Mouse (Mus musculus): ENCODE measurements around the gene Zfp641. TPM values are rescaled to one million over a fixed set of nuclear protein-coding genes. Genes with fewer than 3 reads are reported as not detected.

The Zfp641 gene
- polyA plus RNA-seq (2015; fragmentation: Nextera tagmentation; extraction: Ambion mirVana): 0.37 and 0.47 TPM in 2 replicates

GRCm38 (mm10) chr15:98295628-98296551 is at the start of gene Zfp641:
Gene Zfp641, minus strand, starts transcription at chr15:98296161.
- Histone ChIP-seq H3K4me1 (0 out of 2 replicates have a peak, but pooled peaks cover 7% of the 10 kb centered on the region), H3K9ac (peak within 1 kb of the TSS; percentile 74), H3K9me3 (no peaks in the 10 kb centered on the region), H3K27me3 (peaks cover 36% of the 10 kb centered on the region), H3K27ac (no peak within 1 kb of the TSS), H3K4me2 (replicated peaks) (peak within 1 kb of the TSS; percentile 91), H3K4me3 (peak within 1 kb of the TSS; percentile 57), H3K36me3 (no peaks in the 10 kb centered on the region)
- 2% methylated on average over 57 of the region's 60 CpGs for WGBS
- ATAC-seq (ENCODE audit: low FRiP score, low read depth): peak; percentile 19; the same call in 1 of the 2 replicates

GRCm38 (mm10) chr15:98340887-98341286 is 44.9 kb upstream of the Zfp641 start, which contains the start of gene Olfr284:
Gene Olfr284, minus strand, starts transcription at chr15:98340987.
- WGBS: 83% methylated on average over 8 of the region's 8 CpGs
- Histone ChIP-seq H3K4me3 (no peak within 1 kb of the TSS), H3K4me1 (no peaks in the 10 kb centered on the region), H3K4me2 (replicated peaks) (no peak within 1 kb of the TSS), H3K36me3 (no peaks in the 10 kb centered on the region), H3K9ac (no peak within 1 kb of the TSS), H3K27me3 (no peaks in the 10 kb centered on the region), H3K27ac (no peak within 1 kb of the TSS), H3K9me3 (no peaks in the 10 kb centered on the region)
- ATAC-seq (ENCODE audit: low FRiP score, low read depth): no peak

- H3K9me3 ChIP-seq: no peaks in the 10 kb centered on the region
- no peak within 1 kb of the TSS for H3K4me3 ChIP-seq
- no peak within 1 kb of the TSS for H3K9ac ChIP-seq
- H3K4me2 ChIP-seq (replicated peaks): no peak within 1 kb of the TSS
- whole genome bisulfite sequencing: 93% methylated on average over 5 of the region's 5 CpGs
- H3K36me3 ChIP-seq: no peaks in the 10 kb centered on the region
- ATAC-seq (ENCODE audit: low FRiP score, low read depth): no peak
- H3K4me1 ChIP-seq: no peaks in the 10 kb centered on the region
- H3K27ac ChIP-seq: no peak within 1 kb of the TSS
- no peaks in the 10 kb centered on the region for H3K27me3 ChIP-seq
Observed at GRCm38 (mm10) chr15:98317177-98317724, 21.3 kb upstream of the Zfp641 start, which contains the start of gene Olfr285. Gene Olfr285, minus strand, starts transcription at chr15:98317353.

GRCm38 (mm10) chr15:98315703-98316102 is 19.7 kb upstream of the Zfp641 start:
- Histone ChIP-seq H3K36me3 (no peaks in the 10 kb centered on the region), H3K9me3 (no peaks in the 10 kb centered on the region), H3K27me3 (no peaks in the 10 kb centered on the region), H3K4me1 (no peaks in the 10 kb centered on the region), H3K4me2 (replicated peaks) (no peak overlapping the region), H3K9ac (no peak overlapping the region), H3K27ac (no peak overlapping the region), H3K4me3 (no peak overlapping the region)
- no peak for ATAC-seq (ENCODE audit: low FRiP score, low read depth)
- 47% methylated on average over 6 of the region's 6 CpGs for WGBS

- Histone ChIP-seq H3K9ac (no peak overlapping the region), H3K9me3 (no peaks in the 10 kb centered on the region)
- 84% methylated on average over 8 of the region's 8 CpGs for WGBS
Observed at GRCm38 (mm10) chr15:98293651-98294050, 2.3 kb downstream of the Zfp641 start.

GRCm38 (mm10) chr15:98288566-98288965 is 7.4 kb downstream of the Zfp641 start:
- Histone ChIP-seq H3K9me3 (no peaks in the 10 kb centered on the region), H3K4me1 (no peaks in the 10 kb centered on the region), H3K9ac (no peak overlapping the region), H3K27me3 (no peaks in the 10 kb centered on the region), H3K27ac (no peak overlapping the region), H3K4me2 (replicated peaks) (no peak overlapping the region), H3K4me3 (no peak overlapping the region), H3K36me3 (no peaks in the 10 kb centered on the region)
- 72% methylated on average over 12 of the region's 12 CpGs for WGBS
- no peak for ATAC-seq (ENCODE audit: low FRiP score, low read depth)

More at GRCm38 (mm10) chr15:98293651-98294050, 2.3 kb downstream of the Zfp641 start:
- Histone ChIP-seq H3K36me3 (no peaks in the 10 kb centered on the region), H3K4me2 (replicated peaks) (no peak overlapping the region), H3K27ac (no peak overlapping the region), H3K27me3 (peaks cover 36% of the 10 kb centered on the region), H3K4me1 (0 out of 2 replicates have a peak, but pooled peaks cover 7% of the 10 kb centered on the region), H3K4me3 (no peak overlapping the region)
- no peak for ATAC-seq (ENCODE audit: low FRiP score, low read depth)

- 78% methylated on average over 7 of the region's 7 CpGs for whole genome bisulfite sequencing
- Histone ChIP-seq H3K27me3 (no peaks in the 10 kb centered on the region), H3K4me2 (replicated peaks) (no peak overlapping the region), H3K9me3 (no peaks in the 10 kb centered on the region), H3K27ac (no peak overlapping the region), H3K9ac (no peak overlapping the region), H3K36me3 (no peaks in the 10 kb centered on the region), H3K4me3 (no peak overlapping the region), H3K4me1 (no peaks in the 10 kb centered on the region)
- no peak for ATAC-seq (ENCODE audit: low FRiP score, low read depth)
Observed at GRCm38 (mm10) chr15:98286418-98286817, 9.5 kb downstream of the Zfp641 start.

GRCm38 (mm10) chr15:98257776-98258175 is 38.2 kb downstream of the Zfp641 start:
- H3K4me3 ChIP-seq: no peak overlapping the region
- ATAC-seq (ENCODE audit: low FRiP score, low read depth): no peak
- no peak overlapping the region for H3K9ac ChIP-seq
- H3K27me3 ChIP-seq: no peaks in the 10 kb centered on the region
- H3K36me3 ChIP-seq: no peaks in the 10 kb centered on the region
- H3K4me2 ChIP-seq (replicated peaks): no peak overlapping the region
- WGBS: 85% methylated on average over 7 of the region's 7 CpGs
- no peaks in the 10 kb centered on the region for H3K9me3 ChIP-seq
- H3K4me1 ChIP-seq: no peaks in the 10 kb centered on the region
- no peak overlapping the region for H3K27ac ChIP-seq

GRCm38 (mm10) chr15:98257193-98257592 is 38.8 kb downstream of the Zfp641 start, which contains the start of gene H1fnt:
Gene H1fnt, minus strand, starts transcription at chr15:98257293.
- Histone ChIP-seq H3K36me3 (no peaks in the 10 kb centered on the region), H3K4me3 (no peak within 1 kb of the TSS), H3K4me1 (no peaks in the 10 kb centered on the region), H3K9ac (no peak within 1 kb of the TSS), H3K27ac (no peak within 1 kb of the TSS), H3K27me3 (no peaks in the 10 kb centered on the region), H3K9me3 (no peaks in the 10 kb centered on the region), H3K4me2 (replicated peaks) (no peak within 1 kb of the TSS)
- no peak for ATAC-seq (ENCODE audit: low FRiP score, low read depth)
- WGBS: 81% methylated on average over 8 of the region's 8 CpGs

- 93% methylated on average over 13 of the region's 13 CpGs for WGBS
- ATAC-seq (ENCODE audit: low FRiP score, low read depth): no peak
- no peaks in the 10 kb centered on the region for H3K27me3 ChIP-seq
- no peaks in the 10 kb centered on the region for H3K36me3 ChIP-seq
- no peaks in the 10 kb centered on the region for H3K4me1 ChIP-seq
- no peak overlapping the region for H3K4me2 ChIP-seq (replicated peaks)
- H3K4me3 ChIP-seq: no peak overlapping the region
- H3K27ac ChIP-seq: no peak overlapping the region
- H3K9me3 ChIP-seq: no peaks in the 10 kb centered on the region
- H3K9ac ChIP-seq: no peak overlapping the region
Observed at GRCm38 (mm10) chr15:98256271-98256670, 39.7 kb downstream of the Zfp641 start.

Data from limb, embryonic 13.5 days (tissue).